Mouse (Mus musculus) heart, postnatal 0 days (tissue): Measurements from ENCODE around the gene Cox17. TPM values are rescaled to one million over a fixed set of nuclear protein-coding genes. Genes with fewer than 3 reads are reported as not detected.
A peak's percentile ranks its signal among the peaks of the same experiment; 100 is the strongest.

Experiments used
- ATAC-seq: fragments of 200-750 bp; cut with Nextera tagmentation; 2 replicates; pipeline ENCODE4 v1.8.0; 2017; ENCODE audit warnings: low read depth, moderate number of reproducible peaks, moderate library complexity; ENCODE audit not compliant: insufficient read depth
- DNase-seq: peaks from one replicate; pipeline ENCODE4 v3.0.0-alpha.2; 2016; ENCODE audit warnings: low spot score
- H3K27ac ChIP-seq: fragments of 300-500 bp; sonication (generic); 2 replicates; pipeline ENCODE4 v1.5.1; 2014; ENCODE audit warnings: low read depth, mild to moderate bottlenecking
- H3K27me3 ChIP-seq: fragments of 300-500 bp; sonication (generic); 2 replicates; pipeline ENCODE4 v1.6.1; 2014; ENCODE audit warnings: low read length, mixed read lengths; ENCODE audit not compliant: control insufficient read depth, insufficient read depth
- H3K36me3 ChIP-seq: fragments of 300-500 bp; sonication (generic); replicated peaks from 2 replicates; pipeline ENCODE4 v1.6.1; 2014; ENCODE audit warnings: low read length, mixed read lengths; ENCODE audit not compliant: control insufficient read depth, insufficient read depth
- H3K4me1 ChIP-seq: fragments of 300-500 bp; sonication (generic); 2 replicates; pipeline ENCODE4 v1.6.1; 2014; ENCODE audit warnings: antibody characterized with exemption; ENCODE audit not compliant: control insufficient read depth, insufficient read depth
- H3K4me2 ChIP-seq: fragments of 300-500 bp; sonication (generic); 2 replicates; pipeline ENCODE4 v1.6.1; 2014; ENCODE audit warnings: low read depth, mild to moderate bottlenecking, low read length, moderate library complexity
- H3K4me3 ChIP-seq: fragments of 300-500 bp; sonication (generic); 2 replicates; pipeline ENCODE4 v1.5.1; 2014; ENCODE audit warnings: low read depth, low read length
- H3K9ac ChIP-seq: fragments of 300-500 bp; sonication (generic); replicated peaks from 2 replicates; pipeline ENCODE4 v1.6.1; 2014; ENCODE audit warnings: low read depth, low read length, mixed read lengths
- H3K9me3 ChIP-seq: fragments of 300-500 bp; sonication (generic); replicated peaks from 2 replicates; pipeline ENCODE4 v1.6.1; 2016; ENCODE audit warnings: low read length; ENCODE audit not compliant: control insufficient read depth
- CTCF ChIP-seq: IDR thresholded peaks from 2 replicates; pipeline ENCODE4 v1.5.1; 2016; ENCODE audit warnings: antibody characterized with exemption, control low read depth, low read depth
- EP300 ChIP-seq: IDR thresholded peaks from 2 replicates; pipeline ENCODE4 v1.6.1; 2016; ENCODE audit warnings: antibody characterized with exemption, low read depth
- WGBS: fragments of 180-500 bp; shearing (Covaris S2); extraction: QIAGEN DNeasy Blood & Tissue Kit; methylation state at CpG from one replicate; pipeline ENCODE4 v1.1.7; 2014; 5-methylcytosine and 5-hydroxymethylcytosine counted together
- polyA plus RNA-seq: library from polyadenylated mRNA; unstranded; fragments of >200 nt; fragmentation: Nextera tagmentation; extraction: Ambion mirVana; gene quantifications from 2 replicates; pipeline ENCODE4 v1.2.1, GENCODE M21; 2015
- total RNA-seq: library from RNA; depleted of rRNA; stranded (reverse); fragments of >200 nt; gene quantifications from 2 replicates; pipeline ENCODE4 v1.2.3, GENCODE M21; 2014; ENCODE audit warnings: low replicate concordance

Cox17 gene
- total and polyA plus RNA-seq, 2 experiments from 2014 or later: 84.7 to 579 TPM

- ATAC-seq: no peak
- peaks cover 27% of the 10 kb centered on the region for H3K4me1 ChIP-seq
- 41% methylated on average over 4 of the region's 4 CpGs for WGBS
Observed at GRCm38 (mm10) chr16:38366231-38366630, 19.4 kb downstream of the Cox17 start.

GRCm38 (mm10) chr16:38368336-38368735 is 21.5 kb downstream of the Cox17 start:
- H3K9me3 ChIP-seq: no peaks in the 10 kb centered on the region
- H3K9ac ChIP-seq: no peak overlapping the region
- H3K4me3 ChIP-seq: peak overlapping the region; percentile 22
- peaks cover 49% of the 10 kb centered on the region for H3K36me3 ChIP-seq
- ATAC-seq: peak; percentile 12; the same call in 1 of the 2 replicates
- 14% methylated on average over 10 of the region's 10 CpGs for WGBS
- peaks cover 26% of the 10 kb centered on the region for H3K4me1 ChIP-seq
- DNase-seq: no peak
- H3K27ac ChIP-seq: no peak overlapping the region
- no peaks in the 10 kb centered on the region for H3K27me3 ChIP-seq
- H3K4me2 ChIP-seq: peak overlapping the region; percentile 54
- TF ChIP-seq CTCF (no peak), EP300 (no peak)

More at GRCm38 (mm10) chr16:38366231-38366630, 19.4 kb downstream of the Cox17 start:
- H3K27ac ChIP-seq: peak overlapping the region; percentile 99; the same call in 1 of the 2 replicates
- peak overlapping the region; percentile 93 for H3K9ac ChIP-seq
- peak overlapping the region; percentile 77 for H3K4me3 ChIP-seq
- no peaks in the 10 kb centered on the region for H3K9me3 ChIP-seq
- H3K36me3 ChIP-seq: peaks cover 32% of the 10 kb centered on the region
- no peak for DNase-seq
- TF ChIP-seq CTCF: no peak
- no peak for TF ChIP-seq EP300
- H3K27me3 ChIP-seq: no peaks in the 10 kb centered on the region
- peak overlapping the region; percentile 72 for H3K4me2 ChIP-seq

- Histone ChIP-seq H3K4me2 (peak overlapping the region; percentile 54), H3K4me1 (peaks cover 26% of the 10 kb centered on the region), H3K9ac (no peak overlapping the region), H3K36me3 (peaks cover 55% of the 10 kb centered on the region), H3K9me3 (no peaks in the 10 kb centered on the region), H3K27me3 (no peaks in the 10 kb centered on the region), H3K27ac (no peak overlapping the region), H3K4me3 (peak overlapping the region; percentile 22)
- no peak for DNase-seq
- no peak for ATAC-seq
- TF ChIP-seq EP300 (no peak), CTCF (no peak)
- 46% methylated on average over 7 of the region's 7 CpGs for WGBS
Observed at GRCm38 (mm10) chr16:38369000-38369399, 22.2 kb downstream of the Cox17 start.

- peak overlapping the region; percentile 57 for H3K27ac ChIP-seq
- no peaks in the 10 kb centered on the region for H3K9me3 ChIP-seq
- TF ChIP-seq CTCF (no peak), EP300 (no peak)
- H3K27me3 ChIP-seq: no peaks in the 10 kb centered on the region
- peaks cover 60% of the 10 kb centered on the region for H3K36me3 ChIP-seq
- H3K4me2 ChIP-seq: peak overlapping the region; percentile 54
- WGBS: 55% methylated on average over 8 of the region's 8 CpGs
- H3K4me1 ChIP-seq: peaks cover 26% of the 10 kb centered on the region
- H3K9ac ChIP-seq: no peak overlapping the region
- ATAC-seq: no peak
- no peak for DNase-seq
- no peak overlapping the region for H3K4me3 ChIP-seq
Observed at GRCm38 (mm10) chr16:38369431-38369830, 22.6 kb downstream of the Cox17 start.

GRCm38 (mm10) chr16:38369992-38370484 is 23.2 kb downstream of the Cox17 start:
- 49% methylated on average over 4 of the region's 4 CpGs for WGBS
- Histone ChIP-seq H3K4me2 (peak overlapping the region; percentile 54; the same call in 1 of the 2 replicates), H3K36me3 (peaks cover 63% of the 10 kb centered on the region), H3K4me1 (peaks cover 26% of the 10 kb centered on the region), H3K4me3 (0 out of 2 replicates have a peak overlapping the region, but pooled peaks have one; percentile 4), H3K27me3 (no peaks in the 10 kb centered on the region), H3K9me3 (no peaks in the 10 kb centered on the region), H3K27ac (peak overlapping the region; percentile 57), H3K9ac (no peak overlapping the region; the same call in 1 of the 2 replicates)
- ATAC-seq (no peak), DNase-seq (no peak)
- TF ChIP-seq CTCF (no peak), EP300 (no peak)
